Mouse (Mus musculus) lung, adult 2 months (tissue): Measurements from ENCODE around the gene Kif26b. TPM values are rescaled to one million over a fixed set of nuclear protein-coding genes. Genes with fewer than 3 reads are reported as not detected.
A peak's percentile ranks its signal among the peaks of the same experiment; 100 is the strongest.

Experiments used
- DNase-seq: peaks from one replicate; pipeline ENCODE4 v3.0.0; 2022
- H3K4me1 ChIP-seq: fragments of 200-500 bp; 2 replicates; pipeline ENCODE4 v1.6.1; 2011; ENCODE audit warnings: low read length; ENCODE audit not compliant: control insufficient read depth, insufficient read depth
- H3K4me3 ChIP-seq: fragments of 200-500 bp; replicated peaks from 2 replicates; pipeline ENCODE3; 2011; ENCODE audit warnings: low read depth, mild to moderate bottlenecking, control low read depth, low read length; ENCODE audit errors: extremely low read depth
- CTCF ChIP-seq: fragments of 200-500 bp; IDR thresholded peaks from 2 replicates; pipeline ENCODE4 v1.5.1; 2011; ENCODE audit warnings: mild to moderate bottlenecking, low read length, control low read depth; ENCODE audit not compliant: insufficient read depth
- POLR2A ChIP-seq: fragments of 200-500 bp; IDR thresholded peaks from 2 replicates; pipeline ENCODE4 v1.6.1; 2011; ENCODE audit warnings: low read depth, mild to moderate bottlenecking, control low read depth, low read length, borderline replicate concordance; ENCODE audit errors: extremely low read depth
- WGBS: fragments of 180-500 bp; shearing (Covaris S2); methylation state at CpG from one replicate; pipeline ENCODE4 v1.1.7; 2018; 5-methylcytosine and 5-hydroxymethylcytosine counted together
- polyA plus RNA-seq: library from polyadenylated mRNA; depleted of rRNA; stranded (reverse); fragments of >200 nt; gene quantifications from 2 replicates; pipeline ENCODE4 v1.2.3, GENCODE M21; 2012

The Kif26b gene
- polyA plus RNA-seq, 1 experiment = 3.6 TPM

DNA sequence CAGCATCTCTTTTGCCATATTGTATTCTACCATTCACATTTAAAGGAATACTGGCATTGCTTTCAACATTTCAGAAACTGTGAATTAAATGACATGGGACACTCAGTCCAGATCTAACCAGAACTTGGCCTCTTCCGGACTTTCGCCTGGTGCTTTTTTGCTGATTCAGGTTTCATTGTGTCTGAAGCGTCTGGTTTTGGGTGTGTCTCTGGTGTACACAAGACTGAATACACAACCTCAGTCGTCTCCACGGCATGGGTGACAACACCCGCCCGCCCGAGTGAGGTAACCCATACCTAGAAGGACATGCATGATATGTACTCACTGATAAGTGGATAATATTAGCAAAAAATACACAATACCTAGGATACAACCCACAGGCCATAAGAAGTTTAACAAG lies 22.0 kb upstream of the Kif26b start:
- WGBS = 68% methylated on average over 8 of the region's 8 CpGs
- no peak for TF ChIP-seq POLR2A
- no peak for TF ChIP-seq CTCF
- DNase-seq = no peak
- H3K4me1 ChIP-seq = no peaks in the 10 kb centered on the region
- H3K4me3 ChIP-seq = no peak overlapping the region

DNA sequence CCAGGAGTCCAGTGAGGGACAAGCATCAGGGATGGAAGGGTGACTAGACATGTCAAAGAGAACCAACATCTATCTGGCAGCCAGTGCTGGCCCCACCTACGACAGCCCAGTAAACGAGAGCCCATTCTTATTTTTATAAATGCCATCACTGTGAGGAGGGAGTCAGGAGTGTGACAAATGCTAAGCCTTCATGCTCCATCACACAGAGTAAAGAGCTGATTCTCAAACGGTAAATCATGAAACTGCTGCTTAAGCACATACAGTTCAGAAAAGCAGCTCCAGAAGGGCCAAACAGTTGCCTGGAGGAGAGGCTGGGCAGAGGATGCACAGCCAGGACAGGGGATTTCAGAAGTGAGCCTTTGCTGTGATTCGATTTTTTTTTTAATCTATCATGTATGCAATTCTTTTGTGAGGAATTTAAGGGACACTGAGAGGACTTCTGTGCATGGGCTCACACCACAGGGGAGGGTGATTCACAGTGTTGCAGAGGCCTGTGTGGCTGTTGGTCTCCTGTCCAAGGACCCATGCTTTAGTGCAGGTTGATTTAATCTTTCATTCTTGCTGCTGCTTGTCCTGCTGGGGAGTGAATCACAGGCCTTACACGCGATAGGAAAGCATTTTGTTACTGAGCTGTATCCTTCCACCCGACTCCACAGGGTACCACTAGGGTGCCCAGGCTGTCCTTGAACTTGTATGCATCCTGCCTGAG lies 16.4 kb upstream of the Kif26b start:
- no peak for DNase-seq
- WGBS = 65% methylated on average over 7 of the region's 7 CpGs
- no peak overlapping the region for H3K4me3 ChIP-seq
- H3K4me1 ChIP-seq = no peaks in the 10 kb centered on the region
- TF ChIP-seq POLR2A = no peak
- no peak for TF ChIP-seq CTCF

DNA sequence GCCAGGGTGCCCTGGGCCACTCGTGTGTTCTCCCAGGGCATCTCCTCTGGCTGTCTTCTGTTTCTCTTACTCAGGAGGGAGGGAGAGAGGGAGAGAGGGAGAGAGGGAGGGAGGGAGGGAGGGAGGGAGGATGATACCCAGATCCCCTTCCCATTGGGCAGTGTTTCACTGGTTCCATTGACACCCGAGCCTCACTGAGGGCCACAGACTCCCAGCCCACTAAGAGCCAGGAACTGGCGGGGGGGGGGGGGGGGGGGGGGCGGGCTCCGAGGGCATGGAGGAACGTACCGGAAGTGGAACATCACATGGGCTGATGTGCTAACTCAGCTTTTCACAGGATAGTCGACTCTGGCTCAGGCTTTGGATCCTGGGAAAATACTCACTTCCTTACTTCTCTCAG lies 15.0 kb upstream of the Kif26b start:
- H3K4me3 ChIP-seq = no peak overlapping the region
- H3K4me1 ChIP-seq = no peaks in the 10 kb centered on the region
- no peak for TF ChIP-seq POLR2A
- TF ChIP-seq CTCF = no peak
- 18% methylated on average over 5 of the region's 8 CpGs for WGBS
- no peak for DNase-seq

DNA sequence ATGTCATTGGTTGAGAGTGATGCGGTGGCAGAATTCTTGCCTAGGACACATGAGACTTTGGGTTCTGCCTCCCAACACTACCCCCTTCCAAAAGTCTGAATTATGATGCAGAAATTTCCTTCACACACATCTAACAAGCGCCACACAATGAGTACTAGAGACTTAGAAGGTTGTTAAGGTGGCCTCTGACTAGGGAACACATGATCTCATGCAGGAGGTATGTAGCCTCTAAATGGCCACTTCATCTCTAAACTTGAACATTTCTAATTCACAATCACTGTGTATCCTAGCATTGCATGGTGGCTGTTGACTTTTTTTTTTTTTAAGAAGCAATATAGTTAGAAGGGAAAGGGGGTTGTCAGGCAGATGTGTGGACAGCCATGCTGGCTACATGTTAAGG lies 13.1 kb upstream of the Kif26b start:
- DNase-seq = no peak
- TF ChIP-seq CTCF = no peak
- no peak for TF ChIP-seq POLR2A
- WGBS = 70% methylated on average over 2 of the region's 2 CpGs
- Histone ChIP-seq H3K4me1 (no peaks in the 10 kb centered on the region), H3K4me3 (no peak overlapping the region)

DNA sequence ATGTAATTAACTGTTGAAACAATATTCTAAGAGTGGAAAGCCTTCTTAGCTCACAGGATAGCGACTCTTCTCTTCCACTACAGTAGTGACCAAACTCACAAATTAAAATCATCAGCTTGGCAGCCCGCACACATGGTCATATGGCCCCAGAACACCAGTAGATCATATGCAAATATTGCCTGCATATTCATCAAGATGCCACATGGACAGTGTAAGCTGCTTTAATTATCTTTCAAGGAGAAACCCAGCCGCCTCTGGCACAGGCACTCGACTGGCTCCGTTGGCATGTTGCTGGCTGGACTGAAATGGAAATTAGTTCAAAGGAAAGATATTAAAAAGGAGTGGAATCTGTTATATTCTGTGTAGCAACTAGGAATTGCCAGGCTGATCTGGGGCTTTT lies 6.5 kb upstream of the Kif26b start:
- H3K4me3 ChIP-seq = no peak overlapping the region
- no peaks in the 10 kb centered on the region for H3K4me1 ChIP-seq
- no peak for TF ChIP-seq CTCF
- TF ChIP-seq POLR2A = no peak
- WGBS = 82% methylated on average over 5 of the region's 5 CpGs
- DNase-seq = no peak

DNA sequence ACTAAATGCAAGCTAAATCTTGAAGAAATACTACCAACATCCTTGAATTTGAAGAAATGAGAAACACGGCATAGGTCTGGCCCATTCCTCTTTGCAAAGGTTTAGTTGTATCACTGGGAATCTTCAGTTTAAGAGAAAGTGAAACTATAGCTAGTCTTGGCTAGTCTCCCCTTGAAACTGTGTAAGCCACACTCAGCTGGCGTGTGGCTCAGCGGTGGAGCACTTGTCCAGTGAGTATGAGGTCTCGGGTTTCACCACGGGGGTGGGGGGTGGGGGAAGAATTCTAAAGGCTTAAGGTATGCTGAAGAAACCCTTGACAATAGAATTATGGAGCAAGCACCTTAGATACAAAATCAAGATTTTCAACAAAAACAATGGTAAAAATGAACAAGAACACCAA lies 5.8 kb upstream of the Kif26b start:
- WGBS = 36% methylated on average over 5 of the region's 5 CpGs
- peaks cover 5% of the 10 kb centered on the region; the same call in 1 of the 2 replicates for H3K4me1 ChIP-seq
- no peak for DNase-seq
- no peak overlapping the region for H3K4me3 ChIP-seq
- TF ChIP-seq POLR2A (no peak), CTCF (no peak)

DNA sequence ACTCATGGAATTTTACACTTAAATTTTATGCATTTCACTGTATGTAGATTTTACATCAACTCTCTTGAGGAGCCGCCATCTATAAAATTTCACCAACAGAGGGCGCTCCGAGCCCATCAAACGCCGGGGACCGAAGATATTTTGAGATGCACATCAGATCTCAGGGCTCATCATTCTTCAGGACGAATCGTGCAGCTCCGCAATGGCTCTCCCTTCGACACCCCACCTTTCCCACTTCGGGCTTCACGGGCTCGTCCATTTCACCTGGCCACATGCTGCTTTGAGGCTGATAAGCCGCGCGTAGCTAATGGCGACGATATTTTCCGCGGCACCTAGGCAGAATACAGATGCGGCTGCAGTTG lies 1.8 kb upstream of the Kif26b start:
- peaks cover 9% of the 10 kb centered on the region; the same call in 1 of the 2 replicates for H3K4me1 ChIP-seq
- no peak for TF ChIP-seq POLR2A
- peak; percentile 63 for TF ChIP-seq CTCF
- peak overlapping the region; percentile 19 for H3K4me3 ChIP-seq
- DNase-seq = peak; percentile 48
- WGBS = under 1% methylated on average over 21 of the region's 21 CpGs

DNA sequence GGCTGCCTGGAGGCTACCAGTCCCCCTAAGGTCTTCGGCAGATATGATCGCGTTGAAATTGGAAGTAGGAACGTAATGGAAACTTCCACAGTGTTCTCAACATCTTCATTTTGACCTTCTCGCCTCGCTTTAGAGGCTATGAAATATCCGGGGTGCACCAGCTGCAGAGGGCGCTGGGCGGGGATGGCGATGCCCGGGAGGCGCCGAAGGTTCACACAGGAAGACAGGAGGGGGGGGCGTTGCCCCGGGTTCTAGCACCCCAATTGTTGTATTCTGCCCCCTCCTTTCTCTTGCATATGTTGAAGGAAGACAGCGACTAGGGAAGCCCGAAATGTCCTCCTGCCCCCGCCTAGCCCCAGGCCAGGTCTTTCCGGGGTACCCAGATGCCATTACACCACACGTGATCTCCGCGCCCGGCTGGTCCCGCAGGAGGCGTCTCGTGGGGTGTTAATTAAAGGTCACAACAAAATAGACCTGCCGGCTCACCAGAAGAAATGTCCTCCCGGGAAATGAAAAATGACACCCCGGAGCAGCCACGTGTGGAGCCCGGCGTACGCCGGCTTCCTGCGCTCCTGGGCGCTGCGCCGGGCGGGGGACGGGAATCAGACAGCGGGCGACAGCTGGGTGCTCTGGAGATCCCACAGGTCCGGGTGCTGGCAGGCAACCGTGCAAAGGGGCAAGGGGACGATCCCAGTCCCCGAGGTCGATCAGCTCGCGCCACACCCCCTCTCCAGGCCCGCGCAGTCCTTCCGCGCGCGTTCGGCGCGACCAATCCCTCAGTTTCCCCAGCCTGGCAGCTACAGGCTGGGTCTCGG lies 1.2 kb upstream of the Kif26b start:
- DNase-seq = peak; percentile 33
- H3K4me3 ChIP-seq = peak overlapping the region; percentile 45
- WGBS = under 1% methylated on average over 59 of the region's 59 CpGs
- peaks cover 9% of the 10 kb centered on the region; the same call in 1 of the 2 replicates for H3K4me1 ChIP-seq
- TF ChIP-seq POLR2A (no peak), CTCF (no peak)

DNA sequence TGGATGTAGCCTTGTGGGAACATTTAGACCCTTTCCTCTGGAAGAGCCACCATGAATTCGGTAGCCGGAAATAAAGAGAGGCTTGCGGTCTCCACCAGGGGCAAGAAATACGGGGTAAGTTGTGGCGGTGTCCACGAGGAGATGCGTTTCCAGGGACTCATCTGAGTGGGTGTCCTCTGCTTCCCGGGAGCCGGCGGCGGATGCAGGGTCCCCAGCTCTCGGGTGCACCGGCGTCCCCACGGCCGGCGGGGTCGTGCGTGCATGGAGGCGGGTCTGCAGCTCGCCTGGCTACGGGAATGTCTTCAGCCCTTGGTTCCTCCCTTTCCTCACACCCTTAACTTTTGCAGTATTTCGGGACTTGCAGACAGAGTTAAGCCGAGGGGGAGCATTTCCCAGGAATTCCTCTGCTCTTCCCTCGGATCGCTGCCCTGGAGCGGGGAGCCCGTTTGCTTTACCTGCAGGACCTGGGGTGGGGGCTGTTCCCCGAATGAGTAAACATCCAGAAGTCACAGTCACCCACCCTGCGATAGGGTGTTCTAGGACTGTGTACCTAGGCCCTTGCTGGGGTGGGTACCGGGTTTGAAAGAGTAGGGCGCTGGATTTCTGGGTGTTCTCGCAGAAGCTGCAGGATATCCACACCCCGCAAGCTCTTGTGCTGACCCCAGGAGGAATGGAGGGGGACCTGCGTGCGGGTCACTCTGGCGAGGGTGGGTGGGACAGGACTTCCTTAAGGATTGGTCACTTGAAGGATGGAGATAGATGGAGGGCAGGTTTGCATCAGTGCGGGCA lies 781 bp downstream of the Kif26b start:
- TF ChIP-seq POLR2A (no peak), CTCF (no peak)
- WGBS = 1% methylated on average over 38 of the region's 38 CpGs
- DNase-seq = peak; percentile 5
- Histone ChIP-seq H3K4me3 (peak overlapping the region; percentile 40), H3K4me1 (peaks cover 9% of the 10 kb centered on the region; the same call in 1 of the 2 replicates)
